Mouse (Mus musculus) left cerebral cortex, adult 8-10 months (tissue): ENCODE measurements around the gene Cmtm4. TPM values are rescaled to one million over a fixed set of nuclear protein-coding genes. Genes with fewer than 3 reads are reported as not detected.

ENCODE experiments used
- DNase-seq, 2 experiments: peaks; one replicate each; pipeline ENCODE4 v3.0.0; 2022; ENCODE audit warnings: low spot score in 2 of 2
- total RNA-seq, 4 experiments: library from RNA; stranded (reverse); gene quantifications; 2 replicates each; pipeline ENCODE4 v1.2.4; 2022

The Cmtm4 gene
- total RNA-seq, 4 experiments from 2014 or later: 73.0 to 80.9 (median 75.9) TPM

DNA sequence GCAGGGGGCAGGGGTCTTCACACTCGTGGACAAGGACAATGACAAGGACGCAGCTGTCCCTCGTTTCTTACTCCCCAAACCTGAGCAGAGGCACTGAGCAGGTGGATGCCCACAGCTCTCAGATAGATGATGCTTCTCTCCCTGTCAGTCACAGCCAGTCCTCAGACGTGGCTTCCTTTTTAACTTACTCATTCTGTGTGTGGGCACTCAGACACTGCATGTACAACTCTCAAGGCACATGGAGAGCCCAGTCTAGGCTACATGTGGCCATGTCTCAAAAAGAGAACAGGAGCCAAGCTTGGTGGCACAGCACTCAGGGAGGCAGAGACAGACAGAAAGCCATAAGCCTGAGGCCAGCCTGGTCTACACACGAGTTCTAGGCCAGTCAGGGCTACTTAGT, 19.6 kb downstream of the Cmtm4 start:
- DNase-seq: no peak

DNA sequence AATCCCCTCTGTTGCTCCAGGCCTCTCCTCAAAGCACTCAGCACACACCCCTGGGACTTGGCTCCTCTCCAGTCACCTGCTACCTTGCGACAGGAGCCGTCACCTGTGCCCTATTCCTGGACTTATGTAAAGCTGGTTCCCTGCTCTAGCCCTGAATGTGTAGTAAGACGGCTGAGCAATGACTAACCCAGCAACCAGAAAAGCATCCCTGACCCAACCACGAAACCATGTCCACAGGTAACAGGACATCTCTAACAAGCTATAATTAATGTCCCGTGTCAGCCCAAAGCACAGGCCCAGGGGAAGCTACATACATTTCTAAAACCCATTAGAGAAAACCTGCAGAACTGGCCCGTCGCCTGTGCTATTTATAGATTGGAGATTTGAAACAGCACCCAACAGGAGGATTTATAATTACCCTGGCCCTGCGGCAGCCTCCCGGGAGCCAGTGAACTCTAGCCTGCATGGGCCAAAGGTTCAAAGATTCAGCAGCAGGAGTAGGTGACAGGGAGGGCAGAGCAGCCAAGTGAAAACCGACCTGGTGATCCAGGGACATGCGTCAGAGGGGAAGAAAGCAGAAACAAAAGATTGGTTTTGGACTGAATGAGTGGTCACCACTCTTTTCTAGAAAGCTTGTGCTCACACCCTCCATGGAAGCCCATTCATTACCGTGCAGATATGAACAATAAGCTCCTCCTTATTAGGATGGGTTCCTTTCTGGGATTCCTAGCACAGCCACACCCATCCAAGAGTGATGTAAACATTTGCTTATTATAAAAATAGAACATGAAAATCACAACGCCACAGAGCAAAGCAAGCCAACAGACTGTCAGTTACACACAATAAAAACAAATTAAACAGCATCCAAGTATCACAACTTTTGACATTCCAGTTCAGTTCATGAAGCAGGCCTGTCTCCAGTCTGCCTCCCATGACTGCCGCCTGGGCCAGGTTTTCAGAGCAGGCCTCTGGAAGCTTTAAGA, 20.5 kb downstream of the Cmtm4 start:
- no peak for DNase-seq

DNA sequence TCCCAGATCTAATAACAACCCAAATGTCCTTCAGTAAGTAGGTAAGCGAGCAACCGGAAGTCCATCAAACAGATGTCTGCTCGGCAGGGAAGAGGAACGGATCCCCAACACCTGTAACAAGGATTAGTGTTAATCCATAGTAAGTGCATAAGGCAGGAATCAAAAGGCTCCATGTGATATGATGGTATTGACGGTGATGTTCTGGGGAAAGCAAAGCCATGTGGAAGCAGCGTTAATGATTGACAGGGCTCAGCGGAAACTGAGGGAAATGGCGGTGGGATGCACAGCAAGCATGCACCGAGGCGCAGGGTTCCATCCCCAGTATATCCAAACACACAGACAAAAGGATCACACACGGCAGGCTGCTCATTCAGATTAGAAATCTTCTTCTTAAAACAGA, 21.3 kb downstream of the Cmtm4 start:
- DNase-seq: no peak

DNA sequence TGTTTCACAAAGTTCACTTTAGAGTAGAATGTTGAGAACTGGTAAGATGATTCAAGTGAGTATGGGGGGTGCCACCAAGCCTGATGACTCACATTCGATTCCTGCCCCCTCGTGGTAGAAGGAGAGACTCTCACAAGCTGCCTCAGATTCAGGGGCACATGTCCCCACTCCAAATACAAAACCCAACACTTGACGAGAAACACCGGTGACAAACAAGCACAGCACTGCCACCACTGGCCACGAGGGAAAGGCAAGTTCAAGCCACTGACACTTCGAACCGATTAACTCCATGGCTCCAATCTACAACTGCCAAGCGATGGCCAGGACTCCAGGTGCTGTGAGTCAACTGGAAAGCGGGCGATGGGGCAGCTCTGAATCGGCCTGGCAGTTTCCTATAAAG, 21.8 kb downstream of the Cmtm4 start:
- no peak for DNase-seq

DNA sequence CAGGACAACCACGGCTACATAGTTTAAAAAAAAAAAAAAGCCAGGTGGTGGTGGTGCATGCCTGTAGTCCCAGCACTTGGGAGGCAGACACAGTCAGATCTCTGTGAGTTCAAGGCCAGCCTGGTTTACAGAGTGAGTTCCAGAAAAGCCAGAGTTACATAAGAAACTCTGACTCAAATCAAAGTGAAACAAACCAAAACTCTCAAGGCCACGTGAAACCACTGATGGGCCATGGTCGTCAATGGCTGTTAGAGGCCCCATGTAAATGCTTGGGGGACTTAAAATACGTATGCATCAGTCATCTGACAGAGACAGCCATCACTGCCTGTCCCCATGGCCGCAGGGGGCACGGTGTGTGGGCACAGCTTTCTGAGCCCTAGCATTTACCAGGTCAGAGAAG, 24.5 kb downstream of the Cmtm4 start:
- DNase-seq: no peak

DNA sequence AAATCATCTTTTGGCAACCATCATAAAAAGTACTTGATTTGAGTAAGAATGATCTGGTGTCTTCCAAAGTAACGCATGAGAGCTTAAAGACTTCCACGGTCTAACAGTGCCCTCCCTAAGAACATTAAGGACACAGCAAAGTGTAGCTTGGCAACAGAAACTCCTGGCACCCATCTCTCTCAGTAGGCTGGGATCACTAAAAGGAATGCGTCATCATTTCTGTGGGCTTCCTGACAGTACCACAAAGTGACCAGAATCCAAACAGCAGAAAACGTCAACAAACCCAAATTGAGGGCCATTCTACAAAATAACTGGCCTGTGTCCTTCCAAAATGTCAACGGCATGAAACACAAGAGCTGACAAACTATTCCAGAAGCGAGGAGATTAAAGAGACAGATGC, 25.5 kb downstream of the Cmtm4 start:
- no peak for DNase-seq

DNA sequence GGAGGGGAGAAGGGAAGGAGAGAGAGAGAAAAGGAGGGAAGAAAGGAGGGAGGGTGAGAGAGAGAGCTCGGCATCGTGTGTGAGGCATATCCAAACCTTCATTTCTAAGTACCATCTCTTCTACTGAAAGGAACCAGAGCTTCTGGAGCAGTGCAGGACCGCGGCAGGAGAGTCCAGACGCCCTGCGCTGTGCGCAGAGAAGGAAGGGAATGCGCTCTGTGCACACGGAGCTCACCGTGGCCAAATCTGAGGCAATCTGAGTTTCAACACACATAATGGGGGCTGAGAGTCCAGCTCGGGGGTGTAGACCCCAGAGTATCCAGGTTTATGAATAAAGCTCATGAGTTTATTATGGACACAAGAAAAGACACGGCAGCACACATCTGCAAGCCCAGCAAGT, 26.0 kb downstream of the Cmtm4 start:
- DNase-seq: no peak

DNA sequence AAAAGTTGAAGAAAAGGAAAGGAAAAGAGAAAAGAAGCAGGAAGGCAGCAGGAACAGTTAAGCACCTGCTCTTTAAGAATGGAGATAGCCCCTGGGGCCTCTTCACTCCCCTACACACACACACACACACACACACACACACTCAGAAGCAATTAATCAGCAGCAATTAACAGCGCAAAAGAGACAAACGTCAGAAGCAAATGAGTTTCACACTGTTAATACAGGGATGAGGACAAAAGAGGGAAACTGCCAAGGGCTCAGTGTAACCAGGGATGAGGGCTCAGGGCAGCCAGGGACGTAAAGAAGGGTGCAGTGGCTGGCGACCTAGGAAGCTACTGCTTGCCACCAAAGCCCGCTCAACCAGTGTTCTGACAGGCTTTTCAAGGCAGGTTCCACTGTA, 28.2 kb downstream of the Cmtm4 start:
- no peak for DNase-seq

DNA sequence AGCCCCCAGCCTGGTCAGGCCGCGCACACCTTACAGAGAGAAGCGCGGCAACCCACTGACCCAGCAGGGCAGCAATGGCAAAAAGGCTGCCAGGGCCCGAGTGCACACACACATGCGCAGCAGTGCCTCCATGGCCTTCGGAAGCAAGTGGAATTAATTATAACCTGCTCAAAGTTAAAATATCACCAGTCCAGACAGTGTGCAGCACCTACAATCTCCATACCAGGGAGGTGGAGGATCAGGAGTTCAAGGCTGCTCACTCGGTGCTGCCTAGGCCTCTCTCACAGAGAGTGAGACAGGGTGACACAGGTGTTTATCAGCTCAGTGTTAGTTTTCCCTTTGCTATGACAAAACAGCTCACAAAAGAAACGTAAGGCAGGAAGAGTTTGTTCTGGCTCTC, 29.9 kb downstream of the Cmtm4 start:
- DNase-seq: no peak

DNA sequence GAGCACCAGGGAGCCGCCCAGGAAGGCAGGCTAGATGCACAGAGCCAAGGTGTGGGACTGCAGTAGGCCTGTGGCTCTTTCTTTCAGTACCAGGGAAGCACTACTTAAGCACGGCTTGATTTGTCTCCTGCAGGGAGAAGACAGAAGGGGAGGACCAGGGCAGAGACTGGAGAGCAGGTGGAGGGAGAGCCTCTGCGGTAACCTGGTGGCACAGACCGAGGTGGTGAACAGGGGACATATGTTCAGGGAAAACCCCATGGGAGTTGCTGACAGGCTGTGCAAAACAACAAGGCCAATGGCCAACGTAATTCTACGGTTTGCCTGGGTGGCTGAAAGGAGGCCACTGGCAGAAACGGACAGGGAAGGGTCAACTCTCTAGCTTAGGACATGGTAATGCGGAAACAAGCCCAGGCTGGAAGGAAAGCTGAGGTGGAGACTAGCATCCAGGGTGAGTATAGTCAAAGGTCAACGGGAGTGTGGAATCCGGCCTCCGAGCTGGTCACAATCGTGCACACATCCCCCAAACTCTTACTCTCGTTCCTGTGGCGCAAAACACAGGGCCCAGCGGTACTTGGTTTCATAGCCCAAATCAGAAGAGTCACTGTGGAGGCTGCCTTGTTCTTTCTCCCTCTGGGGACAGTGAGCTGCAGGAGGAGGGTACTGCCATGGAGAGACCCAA, 35.7 kb downstream of the Cmtm4 start:
- no peak for DNase-seq

DNA sequence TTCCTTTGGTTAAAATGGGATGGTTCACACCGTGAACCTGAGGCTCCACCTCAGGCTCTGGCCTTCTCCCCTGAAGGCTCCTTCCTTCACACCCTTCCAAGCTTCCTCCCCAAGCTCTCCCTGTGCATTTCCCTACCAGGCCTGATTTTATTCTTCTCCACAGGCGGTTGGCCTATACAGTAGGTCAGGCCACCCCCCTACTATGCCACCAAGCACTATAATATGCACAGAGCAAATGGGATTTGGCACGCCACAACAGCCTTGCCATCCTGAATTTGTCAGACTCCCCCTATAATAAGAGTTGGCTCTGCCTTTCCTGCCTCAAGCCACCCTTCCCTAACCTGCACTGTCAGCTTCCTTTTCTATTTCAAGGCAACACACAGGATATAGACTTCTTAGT, 37.0 kb downstream of the Cmtm4 start:
- DNase-seq: no peak

DNA sequence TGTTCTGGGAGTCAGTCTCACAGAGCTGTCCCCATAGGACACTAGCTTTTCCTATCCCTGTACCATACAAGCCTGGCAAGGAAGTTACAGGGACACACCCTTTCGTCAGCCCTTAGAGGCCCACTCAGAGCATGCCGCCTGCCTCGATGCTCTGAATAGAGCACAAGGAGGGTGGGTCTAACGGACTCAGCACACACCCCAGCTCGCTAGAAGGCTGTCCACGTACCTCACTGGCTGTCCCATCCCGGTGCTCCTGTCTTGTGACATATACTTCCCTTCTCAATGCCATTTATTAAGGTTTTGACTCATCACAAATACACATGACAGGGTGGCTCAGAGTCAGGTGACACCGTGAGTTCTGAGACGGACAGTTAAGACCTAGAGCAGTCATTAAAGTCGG, 41.1 kb downstream of the Cmtm4 start:
- DNase-seq: no peak

DNA sequence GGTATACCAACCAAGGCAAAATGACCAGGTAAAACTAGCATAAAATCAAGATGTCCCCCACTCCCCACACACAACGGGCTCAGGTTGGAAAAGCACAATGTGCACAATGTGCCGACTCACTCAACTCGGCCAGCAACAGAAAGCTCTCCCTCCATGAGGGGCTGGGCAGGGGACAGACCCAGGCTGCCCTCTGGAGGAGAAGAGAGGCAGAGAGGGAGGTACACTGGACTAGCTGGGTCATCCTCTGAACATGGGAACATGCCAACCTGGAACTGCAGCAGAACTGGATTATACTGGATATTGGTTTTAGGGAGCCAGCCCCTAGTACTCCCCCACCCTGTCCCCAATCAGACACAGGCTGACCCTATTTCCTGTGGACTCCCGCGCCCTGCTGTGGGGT, 42.4 kb downstream of the Cmtm4 start:
- DNase-seq: no peak

DNA sequence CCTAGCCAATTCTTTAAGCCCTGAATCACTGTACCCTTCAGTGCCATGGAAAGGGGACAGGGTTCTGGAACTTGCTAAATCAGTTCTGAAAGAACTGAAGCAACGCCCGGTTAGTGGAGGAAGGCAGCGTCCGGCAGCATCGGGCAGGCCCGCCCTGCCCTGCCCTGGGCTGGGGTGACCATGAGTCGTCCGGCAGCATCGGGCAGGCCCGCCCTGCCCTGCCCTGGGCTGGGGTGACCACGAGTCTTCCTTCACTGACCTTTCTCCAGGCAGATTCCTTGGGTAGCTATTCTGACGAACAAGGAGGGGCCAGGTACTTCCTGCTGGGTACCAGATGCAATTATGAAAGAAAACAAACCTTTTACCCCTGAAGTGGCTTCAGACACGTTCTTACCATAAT, 45.6 kb downstream of the Cmtm4 start:
- no peak for DNase-seq

DNA sequence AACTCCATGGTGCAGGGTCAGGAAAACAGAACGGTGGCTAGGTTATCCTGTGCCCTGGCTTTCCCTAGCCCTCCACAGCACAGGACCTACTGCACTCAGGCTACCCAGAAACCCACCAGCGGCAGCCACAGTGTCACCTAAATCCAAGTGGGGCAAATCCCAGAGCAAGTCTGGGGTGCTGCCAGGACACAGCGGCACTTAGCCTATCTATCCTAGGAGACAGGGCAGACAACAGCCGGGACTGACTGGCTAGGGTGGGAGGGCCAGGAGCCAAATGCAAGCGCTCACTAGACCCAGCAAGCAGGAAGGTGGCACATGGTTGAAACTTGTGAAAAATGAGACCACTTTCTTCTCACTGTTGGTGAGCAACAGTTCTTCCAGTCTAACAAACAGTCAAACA, 46.6 kb downstream of the Cmtm4 start:
- no peak for DNase-seq

DNA sequence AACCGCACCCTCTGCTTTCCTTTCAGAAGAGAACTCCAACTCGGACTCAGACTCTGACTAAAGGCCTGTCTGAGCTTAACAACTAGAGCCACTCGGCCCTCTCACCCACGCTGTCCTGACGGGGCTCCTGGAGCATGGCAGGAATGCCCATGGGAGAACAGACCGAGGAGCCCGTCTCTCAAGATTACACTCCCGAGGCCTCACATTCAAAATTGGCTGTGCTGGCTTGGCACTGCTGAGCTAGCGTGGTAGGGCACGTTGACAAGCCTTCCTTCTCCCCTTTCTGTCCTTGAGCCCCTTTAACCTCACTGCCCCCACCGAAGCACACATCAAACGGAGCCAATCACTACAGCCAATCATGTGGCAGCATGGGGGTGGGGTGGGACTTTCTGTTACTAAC, 48.9 kb downstream of the Cmtm4 start:
- DNase-seq: no peak

DNA sequence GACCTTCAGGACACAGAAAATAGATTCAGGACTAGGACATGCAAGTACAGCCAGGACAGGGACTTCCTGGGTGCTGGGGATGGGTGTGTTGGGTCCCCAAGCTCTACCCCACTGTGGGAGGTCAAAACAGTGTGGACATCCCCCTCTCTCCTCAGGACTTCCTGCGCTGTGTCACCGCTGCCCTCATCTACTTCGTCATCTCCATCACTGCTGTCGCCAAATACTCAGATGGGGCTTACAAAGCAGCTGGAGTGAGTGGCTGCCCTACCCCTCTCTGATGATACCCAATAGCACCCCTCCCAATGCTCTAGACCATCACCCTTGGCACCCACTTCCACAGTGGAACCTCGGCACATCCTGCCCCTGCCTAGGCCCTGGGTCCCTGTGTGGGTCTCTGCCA, 51.0 kb downstream of the Cmtm4 start:
- DNase-seq: no peak

DNA sequence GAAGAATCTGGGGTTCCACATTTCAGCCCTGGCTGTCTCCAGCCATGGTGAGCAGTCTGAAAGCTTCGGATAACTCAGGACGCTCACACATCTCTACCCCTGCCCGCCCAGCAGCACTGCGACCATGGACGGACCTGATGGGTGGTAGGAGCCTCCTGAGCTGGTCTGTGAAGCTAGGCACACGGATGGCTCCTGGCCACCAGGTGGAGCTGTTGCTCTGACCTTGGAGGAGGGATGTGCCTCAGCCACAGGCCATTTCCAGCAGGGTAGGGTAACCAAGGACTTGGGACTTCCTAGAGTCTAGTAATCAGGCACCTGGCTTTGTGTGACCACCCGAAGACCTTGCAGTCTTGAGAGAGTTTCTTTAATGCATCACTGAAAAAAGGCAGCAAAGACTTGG, 51.6 kb downstream of the Cmtm4 start:
- peak; percentile 64 to 78 for DNase-seq

DNA sequence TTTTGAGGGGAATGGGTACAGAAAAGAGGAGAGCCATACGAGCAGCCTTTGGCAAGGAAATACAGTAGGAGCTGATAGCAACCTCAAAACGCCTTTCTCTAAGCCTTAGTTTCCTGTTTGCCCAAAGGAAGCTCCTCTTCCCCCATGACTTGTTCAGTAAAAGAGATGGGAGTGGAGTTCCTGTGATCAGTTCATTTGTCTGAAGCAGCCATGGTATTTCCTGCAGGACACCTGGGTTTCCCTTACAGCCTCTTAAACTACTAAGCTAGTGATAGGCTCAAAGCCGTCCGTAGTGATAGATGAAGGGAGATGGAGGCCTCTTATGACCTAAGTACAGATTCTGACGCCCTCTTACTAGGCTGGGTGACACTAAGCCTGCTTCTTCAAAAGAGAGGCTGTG, 53.2 kb downstream of the Cmtm4 start:
- DNase-seq: no peak

DNA sequence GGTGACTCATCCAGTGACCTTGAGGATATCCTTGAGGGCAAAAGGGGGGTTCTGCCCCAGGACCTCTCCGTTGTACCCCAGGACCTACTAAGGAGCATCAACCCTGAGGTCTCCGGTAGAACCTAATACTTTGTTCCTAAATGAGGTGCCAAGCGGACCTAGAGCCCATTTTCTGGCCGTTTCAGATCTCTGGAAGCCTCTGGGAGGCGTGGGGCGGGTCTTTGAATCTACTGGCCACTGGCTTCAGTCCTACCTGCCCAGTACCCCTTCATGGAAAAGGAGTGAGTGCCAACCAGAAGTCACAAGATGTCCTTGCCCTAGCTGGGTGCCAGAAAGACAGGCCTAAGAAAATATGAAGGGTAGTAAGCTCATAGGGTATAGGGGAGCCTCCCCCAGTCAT, 53.9 kb downstream of the Cmtm4 start:
- DNase-seq: no peak

DNA sequence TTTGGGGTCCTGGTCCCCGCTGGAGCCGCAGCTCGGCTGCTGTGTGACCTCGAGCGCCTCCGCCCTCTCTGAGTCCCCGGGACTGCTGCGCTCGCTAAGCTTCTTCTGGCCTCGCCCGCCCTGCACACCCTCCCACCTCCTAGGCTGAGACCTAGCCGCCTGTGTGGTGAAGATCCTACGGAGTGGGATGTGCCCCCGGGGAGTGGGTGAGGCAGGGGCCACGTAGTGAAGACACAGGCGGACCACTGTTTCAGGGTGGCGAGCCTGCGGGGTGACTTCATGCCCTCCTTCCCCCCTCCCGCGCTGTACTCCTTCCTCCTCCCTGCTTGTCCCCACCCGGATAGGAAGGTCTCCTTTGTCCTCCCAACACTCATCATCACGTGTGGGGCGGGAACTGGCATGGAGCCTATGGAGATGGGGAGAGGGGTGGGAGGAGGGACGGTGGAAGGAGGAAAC, 54.5 kb downstream of the Cmtm4 start:
- peak in 1 of 2 experiments; percentile 33 for DNase-seq

DNA sequence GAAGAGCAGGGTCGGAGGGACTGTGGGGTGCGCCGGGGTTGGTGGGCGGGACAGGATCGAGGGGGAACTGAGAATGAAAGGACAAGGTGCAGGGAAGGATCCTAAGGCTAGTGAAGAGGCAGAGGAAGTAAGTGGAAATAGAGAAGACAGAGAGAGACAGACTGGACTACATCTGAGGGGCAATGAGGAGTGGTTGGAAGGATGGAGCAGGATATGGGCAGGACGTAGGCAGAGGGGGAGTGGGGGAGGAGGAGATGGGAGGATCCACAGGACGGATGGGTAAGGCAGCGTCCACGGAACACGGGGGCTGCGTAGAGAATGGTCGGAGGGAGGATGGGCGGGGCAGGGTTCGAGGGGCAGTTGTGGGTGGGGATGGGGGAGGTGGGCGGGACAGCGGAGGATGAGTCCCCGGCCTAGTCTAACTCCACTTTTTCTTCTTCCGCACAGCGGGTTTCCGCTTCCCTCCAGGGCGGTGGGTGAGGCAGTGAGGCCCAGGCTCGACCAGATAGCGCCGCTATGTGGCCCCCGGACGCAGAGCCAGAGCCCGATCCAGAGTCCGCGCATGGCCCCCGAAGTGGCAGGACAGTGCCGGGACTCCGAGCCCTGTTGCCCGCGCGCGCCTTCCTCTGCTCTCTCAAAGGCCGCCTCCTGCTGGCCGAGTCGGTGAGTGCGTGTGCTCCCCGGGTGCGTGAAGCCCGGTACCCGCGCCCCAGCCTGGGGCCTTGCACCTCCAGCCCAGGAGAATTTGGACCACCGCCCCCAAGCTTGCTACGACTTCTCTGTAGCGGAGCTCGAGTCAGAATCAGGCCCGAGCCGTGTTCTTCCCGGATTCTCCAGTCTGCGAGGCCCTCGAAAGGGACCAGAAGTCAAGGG, 55.1 kb downstream of the Cmtm4 start:
- peak in 1 of 2 experiments; percentile 46 for DNase-seq
